Mouse (Mus musculus): ENCODE data around the gene Gm20425. TPM values are rescaled to one million over a fixed set of nuclear protein-coding genes. Genes with fewer than 3 reads are reported as not detected.

The Gm20425 gene
- polyA plus RNA-seq, 1 experiment from 2014 or later: not detected

DNA sequence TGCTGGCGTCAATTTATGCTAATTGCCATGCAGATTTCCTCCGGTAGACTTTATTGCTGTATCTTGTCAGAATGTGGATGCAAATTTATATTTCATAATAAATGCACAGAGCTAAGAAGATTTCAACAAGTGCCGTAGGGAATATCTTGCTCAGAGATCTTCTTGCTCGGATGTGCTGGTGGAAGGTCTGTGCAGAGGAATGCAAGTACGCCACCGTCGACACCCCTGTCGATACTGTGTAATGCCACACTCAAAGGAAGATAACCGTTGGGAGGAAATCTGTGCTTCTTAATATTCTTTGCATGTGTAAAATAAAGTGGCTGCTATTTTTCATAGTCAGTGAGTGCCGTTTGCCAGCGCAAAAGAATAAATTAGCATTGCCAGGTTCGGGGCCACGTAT lies 83.0 kb downstream of the Gm20425 start:
- Histone ChIP-seq H3K9ac (no peak overlapping the region), H3K4me2 (peak overlapping the region; percentile 28; the same call in 1 of the 2 replicates), H3K36me3 (peaks cover 17% of the 10 kb centered on the region), H3K4me3 (no peak overlapping the region), H3K27ac (replicated peaks) (peak overlapping the region; percentile 69), H3K4me1 (replicated peaks) (peaks cover 55% of the 10 kb centered on the region), H3K27me3 (no peaks in the 10 kb centered on the region), H3K9me3 (no peaks in the 10 kb centered on the region)
- WGBS: 19% methylated on average over 13 of the region's 13 CpGs
- 0 out of 2 replicates have a peak, but pooled peaks have one; percentile 27 for ATAC-seq (ENCODE audit: low FRiP score, low read depth)

DNA sequence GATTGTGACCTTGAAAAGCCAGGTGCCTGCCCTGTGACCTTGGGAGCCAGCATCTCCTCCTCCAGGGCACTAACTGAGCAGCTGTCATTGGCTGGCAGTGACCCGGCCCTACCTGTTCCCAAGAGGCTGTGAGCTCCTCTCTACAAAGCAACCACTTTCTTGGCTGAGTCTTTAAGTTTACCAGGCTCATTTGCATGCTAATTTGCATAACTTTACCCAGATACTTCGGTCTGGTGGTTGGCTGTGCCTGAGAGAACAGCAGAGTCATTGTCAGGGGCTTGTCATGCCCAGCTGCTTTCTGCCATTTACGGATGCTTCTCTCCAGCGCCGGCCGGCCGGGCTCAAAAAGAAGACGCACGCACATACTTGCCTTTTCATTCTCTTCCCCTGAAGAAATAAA lies 83.4 kb downstream of the Gm20425 start:
- ATAC-seq (ENCODE audit: low FRiP score, low read depth): peak; percentile 67
- peak overlapping the region; percentile 28; the same call in 1 of the 2 replicates for H3K4me2 ChIP-seq
- H3K27me3 ChIP-seq: no peaks in the 10 kb centered on the region
- H3K9me3 ChIP-seq: no peaks in the 10 kb centered on the region
- H3K27ac ChIP-seq (replicated peaks): peak overlapping the region; percentile 69
- 6% methylated on average over 9 of the region's 9 CpGs for WGBS
- peaks cover 18% of the 10 kb centered on the region for H3K36me3 ChIP-seq
- peaks cover 55% of the 10 kb centered on the region for H3K4me1 ChIP-seq (replicated peaks)
- no peak overlapping the region for H3K9ac ChIP-seq
- H3K4me3 ChIP-seq: no peak overlapping the region

DNA sequence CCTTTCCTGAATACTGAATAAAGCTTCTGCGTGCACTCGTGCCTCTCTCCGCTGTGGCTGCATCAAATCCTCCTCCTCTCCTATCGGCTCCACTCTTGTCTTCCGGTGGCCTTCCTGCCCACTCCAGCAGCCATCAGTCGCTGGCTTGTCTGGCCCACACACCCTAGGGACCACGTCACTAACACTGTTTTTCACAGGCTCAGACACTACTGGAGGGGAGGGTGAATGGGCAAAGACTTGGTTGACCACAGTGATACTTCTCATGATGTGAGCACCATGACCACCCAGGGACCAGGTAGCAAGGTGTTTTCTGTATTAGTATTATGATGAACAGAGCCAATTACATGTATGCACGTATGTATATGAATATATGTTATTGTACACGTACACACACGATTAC lies 83.8 kb downstream of the Gm20425 start:
- peak overlapping the region; percentile 69 for H3K27ac ChIP-seq (replicated peaks)
- H3K4me1 ChIP-seq (replicated peaks): peaks cover 55% of the 10 kb centered on the region
- H3K27me3 ChIP-seq: no peaks in the 10 kb centered on the region
- no peak overlapping the region for H3K9ac ChIP-seq
- H3K4me2 ChIP-seq: 0 out of 2 replicates have a peak overlapping the region, but pooled peaks have one; percentile 28
- peaks cover 22% of the 10 kb centered on the region for H3K36me3 ChIP-seq
- H3K4me3 ChIP-seq: no peak overlapping the region
- H3K9me3 ChIP-seq: no peaks in the 10 kb centered on the region
- WGBS: 32% methylated on average over 10 of the region's 10 CpGs
- no peak for ATAC-seq (ENCODE audit: low FRiP score, low read depth)

DNA sequence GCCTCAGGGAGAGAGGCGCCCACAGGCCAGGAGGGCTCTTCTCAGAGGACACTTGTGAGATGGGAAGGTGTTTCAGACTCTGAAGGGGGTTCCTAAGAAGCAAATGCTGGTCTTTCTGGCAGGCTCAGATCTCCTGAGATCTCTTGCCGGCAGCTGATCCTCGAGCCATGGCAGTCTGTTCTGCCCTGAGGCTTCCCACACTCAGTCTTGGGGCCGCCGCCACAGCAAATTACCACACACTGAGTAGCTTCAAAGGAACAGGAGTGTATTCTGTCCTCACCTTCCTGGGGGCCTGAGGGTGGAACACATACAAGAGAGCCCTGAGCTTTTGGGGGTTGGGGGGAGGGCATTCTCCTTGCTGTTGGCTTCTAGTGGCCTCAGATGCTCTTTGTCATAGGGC lies 84.8 kb downstream of the Gm20425 start:
- WGBS: 42% methylated on average over 5 of the region's 5 CpGs
- Histone ChIP-seq H3K4me3 (no peak overlapping the region), H3K9me3 (no peaks in the 10 kb centered on the region), H3K36me3 (peaks cover 21% of the 10 kb centered on the region), H3K4me1 (replicated peaks) (peaks cover 55% of the 10 kb centered on the region), H3K27me3 (no peaks in the 10 kb centered on the region), H3K4me2 (no peak overlapping the region), H3K9ac (no peak overlapping the region), H3K27ac (replicated peaks) (peak overlapping the region; percentile 69)
- ATAC-seq (ENCODE audit: low FRiP score, low read depth): no peak

DNA sequence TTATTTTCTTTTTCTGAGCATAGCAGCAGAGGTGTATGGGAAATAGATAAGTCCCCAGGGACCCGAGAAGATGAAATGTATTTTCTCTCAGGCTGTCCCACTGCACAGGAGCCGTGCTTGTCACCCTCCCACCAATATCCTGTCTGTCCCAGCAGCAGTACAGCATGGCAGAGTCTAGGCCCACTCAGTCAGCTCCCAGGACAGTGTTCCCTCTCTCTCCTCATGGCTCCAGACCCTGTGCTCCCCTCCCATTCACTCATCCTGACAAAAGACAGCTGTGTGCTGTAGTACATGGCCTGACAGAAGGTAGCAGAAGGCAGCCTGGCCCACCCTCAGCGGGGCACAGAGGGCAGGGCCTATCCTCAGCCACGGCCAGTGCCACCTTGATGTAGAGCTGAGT lies 86.2 kb downstream of the Gm20425 start:
- Histone ChIP-seq H3K4me3 (no peak overlapping the region), H3K4me1 (replicated peaks) (peaks cover 64% of the 10 kb centered on the region), H3K9me3 (no peaks in the 10 kb centered on the region), H3K36me3 (peaks cover 21% of the 10 kb centered on the region), H3K4me2 (no peak overlapping the region), H3K27ac (replicated peaks) (0 out of 2 replicates have a peak overlapping the region, but pooled peaks have one; percentile 17), H3K9ac (no peak overlapping the region), H3K27me3 (no peaks in the 10 kb centered on the region)
- ATAC-seq (ENCODE audit: low FRiP score, low read depth): peak; percentile 7; the same call in 1 of the 2 replicates
- WGBS: 48% methylated on average over 4 of the region's 4 CpGs

DNA sequence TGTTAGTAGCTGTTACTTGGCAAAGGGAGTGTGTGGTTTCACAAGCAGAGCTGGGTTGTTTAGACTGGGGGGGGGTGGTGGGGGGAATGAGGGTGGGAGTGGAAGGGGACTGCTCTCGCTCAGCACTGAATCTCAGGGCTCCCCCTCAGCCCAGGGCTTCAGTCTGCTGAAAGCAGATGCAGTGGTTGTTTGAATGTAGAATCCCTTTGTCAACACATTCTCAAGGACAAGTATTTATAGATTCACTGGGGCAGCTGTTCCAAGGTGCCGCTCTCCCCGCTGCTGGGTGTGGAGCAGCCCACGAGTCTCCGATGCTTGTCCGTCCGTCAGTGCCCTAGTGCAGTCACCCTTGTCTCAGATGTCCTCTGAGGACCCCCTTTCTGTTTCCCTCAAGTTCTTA lies 88.8 kb downstream of the Gm20425 start:
- WGBS: 88% methylated on average over 7 of the region's 7 CpGs
- Histone ChIP-seq H3K9me3 (no peaks in the 10 kb centered on the region), H3K4me3 (no peak overlapping the region), H3K36me3 (peaks cover 21% of the 10 kb centered on the region), H3K9ac (no peak overlapping the region), H3K27ac (replicated peaks) (no peak overlapping the region), H3K27me3 (no peaks in the 10 kb centered on the region), H3K4me1 (replicated peaks) (peaks cover 54% of the 10 kb centered on the region), H3K4me2 (no peak overlapping the region)
- ATAC-seq (ENCODE audit: low FRiP score, low read depth): no peak

DNA sequence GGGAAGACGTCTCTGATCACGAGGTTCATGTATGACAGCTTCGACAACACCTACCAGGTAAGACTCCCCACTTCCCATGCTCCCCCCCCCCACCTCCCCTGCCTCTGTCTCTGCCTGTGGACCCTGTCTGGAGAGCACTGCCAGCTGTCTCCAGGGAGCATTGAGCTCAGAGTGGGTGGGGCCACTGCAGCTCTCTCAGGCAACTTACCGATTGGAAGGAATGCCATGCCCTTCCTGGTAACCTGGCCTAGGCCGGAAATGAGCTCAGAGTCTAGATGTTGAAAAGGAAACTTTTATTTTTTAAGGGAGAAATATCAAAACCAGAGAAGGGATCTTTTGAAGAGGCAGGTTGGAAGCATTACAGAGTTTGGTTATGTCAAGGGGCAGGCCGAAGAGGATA lies 89.7 kb downstream of the Gm20425 start:
- Histone ChIP-seq H3K4me2 (no peak overlapping the region), H3K27me3 (no peaks in the 10 kb centered on the region), H3K36me3 (peaks cover 21% of the 10 kb centered on the region), H3K9me3 (no peaks in the 10 kb centered on the region), H3K4me1 (replicated peaks) (peaks cover 50% of the 10 kb centered on the region), H3K4me3 (no peak overlapping the region), H3K27ac (replicated peaks) (no peak overlapping the region), H3K9ac (no peak overlapping the region)
- 88% methylated on average over 6 of the region's 6 CpGs for WGBS
- no peak for ATAC-seq (ENCODE audit: low FRiP score, low read depth)

Other genes with a start within 250 kb of the Gm20425 start
- 2.7 and 3.3 TPM in 2 replicates for gene Slco2a1, start 241.6 kb downstream of the Gm20425 start, polyA plus RNA-seq (2015; fragmentation: Nextera tagmentation; extraction: Ambion mirVana)
- gene Rab6b, start 118.5 kb downstream of the Gm20425 start, polyA plus RNA-seq (2015; fragmentation: Nextera tagmentation; extraction: Ambion mirVana): 111 and 126 TPM in 2 replicates
- 57.5 and 61.2 TPM in 2 replicates for gene Srprb, start 28.2 kb downstream of the Gm20425 start, polyA plus RNA-seq (2015; fragmentation: Nextera tagmentation; extraction: Ambion mirVana)
- gene Trf, start 137 bp upstream of the Gm20425 start, polyA plus RNA-seq (2015; fragmentation: Nextera tagmentation; extraction: Ambion mirVana): 40.4 and 41.3 TPM in 2 replicates
- gene 1300017J02Rik, start 74.8 kb upstream of the Gm20425 start, polyA plus RNA-seq (2015; fragmentation: Nextera tagmentation; extraction: Ambion mirVana): 1.1 and 1.3 TPM in 2 replicates
- 19.7 and 20.9 TPM in 2 replicates for gene Topbp1, start 74.9 kb upstream of the Gm20425 start, polyA plus RNA-seq (2015; fragmentation: Nextera tagmentation; extraction: Ambion mirVana)
- 85.6 and 85.9 TPM in 2 replicates for gene Cdv3, start 135.5 kb upstream of the Gm20425 start, polyA plus RNA-seq (2015; fragmentation: Nextera tagmentation; extraction: Ambion mirVana)

All from hindbrain, embryonic 15.5 days (tissue).